Mouse (Mus musculus): ENCODE results near the gene Ano7. TPM values are rescaled to one million over a fixed set of nuclear protein-coding genes. Genes with fewer than 3 reads are reported as not detected.
"Not testable (repeated sequence)": the region's sequence is repeated elsewhere in the genome, so short reads cannot be mapped to it uniquely, and the experiment has no call there.

The Ano7 gene
- total RNA-seq, 2 experiments from 2014 or later: not detected

GRCm38 (mm10) chr1:93445111-93445821 is 71.5 kb downstream of the Ano7 start:
- peak; percentile 79 for ATAC-seq (replicated peaks; ENCODE audit: low FRiP score, poor library complexity, severe bottlenecking)

DNA sequence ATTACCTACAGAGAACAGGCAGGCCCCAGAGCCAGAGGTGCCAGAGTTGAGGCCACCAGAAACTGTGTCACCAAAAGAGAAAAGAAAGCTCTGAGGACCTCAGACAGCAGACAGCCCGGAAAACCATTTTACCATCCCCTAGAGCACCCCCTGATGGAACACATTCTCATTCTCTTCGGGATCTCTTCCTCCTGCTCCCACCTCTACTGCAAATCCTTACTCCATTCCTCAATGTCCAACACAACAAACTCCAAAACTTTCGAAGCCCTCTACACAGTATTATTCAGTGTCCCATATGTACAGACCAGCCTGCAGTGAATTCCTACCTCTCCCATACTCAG is 72.1 kb downstream of the Ano7 start:
- ATAC-seq (replicated peaks; ENCODE audit: low FRiP score, poor library complexity, severe bottlenecking): peak; percentile 18; the same call in 1 of the 2 replicates

- not testable (repeated sequence) for ATAC-seq (replicated peaks; ENCODE audit: low FRiP score, poor library complexity, severe bottlenecking)
These were observed 76.4 kb downstream of the Ano7 start for GRCm38 (mm10) chr1:93450118-93450517.

DNA sequence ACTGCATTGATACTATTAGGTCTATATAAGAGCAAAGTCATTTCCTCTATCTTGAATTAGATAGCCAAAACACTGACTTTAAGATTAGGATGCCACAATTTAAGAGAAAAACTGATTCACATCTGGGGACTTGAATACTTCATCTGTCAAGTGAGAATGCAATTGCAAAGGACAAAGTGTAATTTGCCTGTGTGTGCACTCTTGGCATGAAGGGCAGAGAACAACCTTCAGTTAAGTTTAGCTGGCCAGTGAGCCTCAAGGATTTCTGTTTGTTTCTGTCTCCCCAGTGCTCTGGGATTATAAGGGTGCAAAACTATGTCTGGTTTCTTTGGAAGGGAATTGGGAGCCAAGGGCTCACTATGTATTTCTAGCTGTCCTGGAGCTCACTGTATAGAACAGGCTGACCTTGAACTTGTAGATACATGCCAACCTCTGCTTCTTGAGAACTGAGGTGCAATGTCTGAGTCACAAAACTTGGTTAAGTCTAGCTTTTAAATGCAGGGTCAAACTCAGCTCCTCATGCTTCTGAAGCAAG is 80.1 kb downstream of the Ano7 start:
- ATAC-seq (replicated peaks; ENCODE audit: low FRiP score, poor library complexity, severe bottlenecking): no peak

Other genes with a start within 250 kb of the Ano7 start
- gene Agxt, start 238.7 kb upstream of the Ano7 start, total RNA-seq (2015; ENCODE audit: low replicate concordance): not detected in 2 replicates
- not detected in 2 replicates for gene Agxt, start 238.7 kb upstream of the Ano7 start, total RNA-seq (2017; ENCODE audit: low replicate concordance)
- gene 2310007B03Rik, start 213.0 kb upstream of the Ano7 start, total RNA-seq (2015; ENCODE audit: low replicate concordance): not detected in 2 replicates
- gene 2310007B03Rik, start 213.0 kb upstream of the Ano7 start, total RNA-seq (2017; ENCODE audit: low replicate concordance): not detected in 2 replicates
- not detected in 2 replicates for gene Crocc2, start 205.2 kb upstream of the Ano7 start, total RNA-seq (2015; ENCODE audit: low replicate concordance)
- not detected in 2 replicates for gene Crocc2, start 205.2 kb upstream of the Ano7 start, total RNA-seq (2017; ENCODE audit: low replicate concordance)
- gene Sned1, start 138.1 kb upstream of the Ano7 start, total RNA-seq (2015; ENCODE audit: low replicate concordance): 0.63 and 1.7 TPM in 2 replicates
- gene Sned1, start 138.1 kb upstream of the Ano7 start, total RNA-seq (2017; ENCODE audit: low replicate concordance): 0.09 TPM in 1 of 2 replicates, not detected in the other
- 7.5 and 8.4 TPM in 2 replicates for gene Mterf4, start 68.0 kb upstream of the Ano7 start, total RNA-seq (2015; ENCODE audit: low replicate concordance)
- gene Mterf4, start 68.0 kb upstream of the Ano7 start, total RNA-seq (2017; ENCODE audit: low replicate concordance): 2.3 and 11.3 TPM in 2 replicates
- gene Ppp1r7, start 31.1 kb upstream of the Ano7 start, total RNA-seq (2015; ENCODE audit: low replicate concordance): 6.3 and 11.0 TPM in 2 replicates
- 4.9 and 12.3 TPM in 2 replicates for gene Ppp1r7, start 31.1 kb upstream of the Ano7 start, total RNA-seq (2017; ENCODE audit: low replicate concordance)
- 6.5 and 11.0 TPM in 2 replicates for gene Pask, start 30.4 kb upstream of the Ano7 start, total RNA-seq (2015; ENCODE audit: low replicate concordance)
- 13.1 and 14.6 TPM in 2 replicates for gene Pask, start 30.4 kb upstream of the Ano7 start, total RNA-seq (2017; ENCODE audit: low replicate concordance)
- gene Hdlbp, start 104.9 kb downstream of the Ano7 start, total RNA-seq (2015; ENCODE audit: low replicate concordance): 38.5 and 57.5 TPM in 2 replicates
- gene Hdlbp, start 104.9 kb downstream of the Ano7 start, total RNA-seq (2017; ENCODE audit: low replicate concordance): 37.7 and 44.2 TPM in 2 replicates
- gene Farp2, start 138.1 kb downstream of the Ano7 start, total RNA-seq (2015; ENCODE audit: low replicate concordance): not detected in 2 replicates
- 0.09 and 0.14 TPM in 2 replicates for gene Farp2, start 138.1 kb downstream of the Ano7 start, total RNA-seq (2017; ENCODE audit: low replicate concordance)